Mouse (Mus musculus): ENCODE measurements around the gene Mapk12.

GRCm38 (mm10) chr15:89180081-89180541, 39.6 kb upstream of the Mapk12 start:
- TF ChIP-seq CTCF (IDR thresholded peaks at IDR 0.05; ENCODE audit: extremely low read depth, insufficient read length, insufficient replicate concordance, low read depth, low read length) (no peak), POLR2A (IDR thresholded peaks at IDR 0.05; ENCODE audit: low read depth, low read length) (no peak)
